Mouse (Mus musculus) layer of hippocampus, adult 9-10 months (tissue): Measurements from ENCODE around the gene Tmem184c.
A peak's percentile ranks its signal among the peaks of the same experiment; 100 is the strongest.

Experiments
- DNase-seq: peaks from one replicate; pipeline ENCODE4 v3.0.0; 2022; ENCODE audit warnings: low spot score

The Tmem184c gene

GRCm38 (mm10) chr8:77610374-77610969, at the start of gene Tmem184c:
Tmem184c (minus strand) TSS chr8:77610698.
- peak; percentile 99 for DNase-seq

- no peak for DNase-seq
These were observed 49.1 kb upstream of the Tmem184c start for GRCm38 (mm10) chr8:77659534-77660080.

GRCm38 (mm10) chr8:77658356-77658755, 47.9 kb upstream of the Tmem184c start:
- no peak for DNase-seq

GRCm38 (mm10) chr8:77650646-77651190, 40.2 kb upstream of the Tmem184c start:
- DNase-seq, result no peak

- no peak for DNase-seq
These were observed 29.8 kb upstream of the Tmem184c start for GRCm38 (mm10) chr8:77640093-77640839.

GRCm38 (mm10) chr8:77637593-77637992, 27.1 kb upstream of the Tmem184c start:
- no peak for DNase-seq

DNA sequence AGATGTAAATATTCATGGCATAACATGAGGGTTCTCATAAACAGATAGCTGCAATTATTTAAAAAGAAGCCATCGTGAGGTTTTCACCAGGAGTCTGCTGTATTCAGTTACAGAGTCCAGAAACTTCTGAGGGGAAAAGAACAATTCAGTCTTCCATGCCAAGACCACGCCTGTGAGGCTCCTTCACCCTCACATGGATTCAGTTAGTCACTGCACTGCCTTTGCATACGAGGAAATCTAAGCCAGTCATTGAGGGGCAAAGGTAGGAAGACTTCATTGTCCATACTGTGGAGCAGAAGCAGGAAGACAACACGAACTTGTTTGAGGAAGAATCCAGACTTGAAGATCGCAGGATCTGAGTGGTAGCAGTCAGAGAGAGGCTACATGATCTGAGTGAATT, 23.5 kb upstream of the Tmem184c start:
- no peak for DNase-seq

GRCm38 (mm10) chr8:77633211-77633610, 22.7 kb upstream of the Tmem184c start:
- no peak for DNase-seq

- no peak for DNase-seq
These were observed 20.2 kb upstream of the Tmem184c start for GRCm38 (mm10) chr8:77630691-77631090.

DNA sequence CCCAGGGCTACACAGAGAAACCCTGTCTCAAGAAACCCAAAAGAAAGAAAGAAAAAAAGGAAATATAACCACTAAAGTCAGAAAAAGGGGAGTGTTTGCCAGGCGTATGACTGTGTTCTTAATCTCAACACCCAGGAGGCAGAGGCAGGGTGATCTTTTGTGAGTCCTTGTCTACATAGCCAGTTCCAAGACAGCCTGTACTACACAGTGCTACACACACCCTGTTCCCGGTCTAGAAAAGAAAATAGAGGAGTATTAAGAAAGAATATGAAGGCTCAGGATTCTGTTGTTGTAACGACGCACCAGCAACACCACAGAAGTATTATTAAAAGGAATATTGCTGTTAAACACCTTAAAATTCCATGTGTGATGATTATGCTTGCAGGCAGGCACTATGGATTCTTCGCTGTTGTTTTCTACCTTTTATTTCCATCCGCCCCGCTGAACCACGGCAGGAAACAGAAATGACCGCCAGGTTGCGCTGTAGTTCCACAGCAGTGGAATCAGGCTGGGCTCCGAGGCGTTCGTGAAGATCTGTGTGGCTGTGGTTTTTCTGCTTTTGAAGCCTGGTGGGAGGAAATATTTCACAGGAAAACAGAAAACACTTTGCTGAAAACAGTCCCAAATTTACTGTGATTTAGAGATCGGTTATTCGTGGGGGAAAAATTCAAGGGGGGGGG, 19.5 kb upstream of the Tmem184c start:
- peak; percentile 48 for DNase-seq

- no peak for DNase-seq
These were observed 13.2 kb upstream of the Tmem184c start for GRCm38 (mm10) chr8:77623677-77624209.

GRCm38 (mm10) chr8:77617916-77618315, 7.4 kb upstream of the Tmem184c start:
- DNase-seq, result no peak

DNA sequence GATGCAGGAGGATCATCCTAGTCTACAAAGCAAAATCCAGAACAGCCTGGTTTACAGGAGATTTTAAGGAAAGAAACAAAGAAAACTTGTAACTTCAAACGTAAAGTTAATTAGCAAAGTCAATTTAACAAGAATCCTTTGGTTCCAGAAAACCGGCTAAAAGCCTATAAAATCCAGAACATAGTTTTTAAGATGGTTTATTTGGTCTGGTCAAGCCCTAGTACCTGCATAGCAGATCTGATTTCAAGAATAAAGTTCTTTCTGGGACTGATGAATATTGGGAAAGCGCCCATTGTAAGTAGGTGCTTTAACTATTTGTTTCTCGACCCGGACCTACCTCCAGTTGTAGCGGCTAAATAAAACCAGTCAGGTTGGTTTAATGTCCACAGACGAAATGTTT, 877 bp downstream of the Tmem184c start:
- no peak for DNase-seq

GRCm38 (mm10) chr8:77584174-77584573, 26.3 kb downstream of the Tmem184c start:
- DNase-seq, result no peak

GRCm38 (mm10) chr8:77577674-77578073, 32.8 kb downstream of the Tmem184c start:
- DNase-seq, result no peak

DNA sequence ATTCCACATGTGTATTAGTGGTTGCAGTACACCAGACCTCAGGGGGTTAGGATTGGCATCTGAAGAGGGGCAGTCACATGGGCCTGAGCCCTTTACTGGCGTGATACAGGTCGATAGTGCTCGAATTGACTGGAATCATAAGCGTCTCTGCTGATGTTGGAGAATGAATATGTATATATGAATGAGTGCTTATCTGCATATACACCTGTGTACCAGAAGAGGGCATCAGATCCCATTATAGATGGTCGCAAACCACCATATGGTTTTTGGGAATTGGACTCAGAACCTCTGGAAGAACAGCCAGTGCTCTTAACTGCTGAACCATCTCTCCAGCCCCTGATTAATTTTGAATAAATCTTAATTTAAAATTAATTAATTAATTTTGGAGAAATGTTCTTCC, 36.3 kb downstream of the Tmem184c start:
- no peak for DNase-seq

GRCm38 (mm10) chr8:77561441-77561840, 49.1 kb downstream of the Tmem184c start:
- DNase-seq, result no peak

DNA sequence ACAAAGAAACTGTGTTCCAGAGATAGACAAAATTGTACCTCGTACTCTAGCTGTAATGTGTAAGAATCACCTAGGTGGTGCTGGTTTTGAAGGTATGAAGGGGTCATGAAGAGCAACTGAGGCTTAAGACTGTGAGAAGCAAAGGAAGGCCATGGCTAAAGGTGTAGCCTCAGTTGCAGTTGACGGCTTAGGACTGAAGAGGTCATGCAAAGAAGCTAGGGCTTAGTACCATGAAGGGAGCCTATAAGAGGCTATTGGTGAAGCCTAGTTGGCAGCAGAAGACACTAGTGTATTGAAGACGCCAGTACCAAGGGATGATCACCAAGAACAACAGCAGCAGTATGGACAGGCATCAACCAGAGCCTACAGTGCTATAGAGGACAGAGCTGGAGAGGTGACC, 58.0 kb downstream of the Tmem184c start:
- no peak for DNase-seq

- peak; percentile 18 for DNase-seq
These were observed 60.5 kb downstream of the Tmem184c start for GRCm38 (mm10) chr8:77549881-77550580.

DNA sequence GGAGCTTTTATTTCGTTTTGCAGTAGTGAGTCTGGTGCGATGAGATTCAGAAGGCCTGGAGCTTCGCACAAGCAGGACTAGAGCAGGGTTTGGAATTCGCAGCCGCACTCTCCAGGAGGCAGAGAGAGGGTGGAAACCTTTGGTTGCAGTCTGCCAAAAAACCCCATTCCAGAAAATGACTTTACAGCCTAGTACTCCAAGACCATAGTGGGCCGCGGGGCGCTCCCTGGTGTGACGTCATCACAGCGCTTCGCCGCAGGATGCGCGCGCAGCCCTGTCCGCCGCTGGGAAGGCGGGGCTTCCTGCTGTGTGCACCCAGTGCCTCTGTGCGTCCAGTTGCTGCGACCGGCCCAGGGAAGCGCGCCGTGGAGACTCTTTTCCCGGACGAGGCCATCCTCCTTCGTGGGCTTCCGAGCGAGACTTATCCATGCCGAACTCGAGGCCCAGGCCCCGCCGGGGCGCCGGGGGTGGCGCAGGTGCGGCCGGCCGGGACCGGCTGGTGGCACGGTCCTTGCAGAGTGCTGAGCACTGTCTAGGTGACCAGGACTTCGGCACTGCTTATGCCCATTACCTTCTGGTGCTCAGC, 61.3 kb downstream of the Tmem184c start, which contains the start of gene Prmt9:
Prmt9 (plus strand) TSS at position 277 of the 586 bp plus-strand sequence.
- peak; percentile 80 for DNase-seq
